Mouse (Mus musculus) kidney, postnatal 0 days (tissue): Measurements from ENCODE around the gene Pdha2. TPM values are rescaled to one million over a fixed set of nuclear protein-coding genes. Genes with fewer than 3 reads are reported as not detected.

Experiments
- ATAC-seq: fragments of 200-750 bp; cut with Nextera tagmentation; replicated peaks from 2 replicates; pipeline ENCODE4 v1.8.0; 2017; ENCODE audit warnings: low read depth, moderate number of reproducible peaks, moderate TSS enrichment, moderate library complexity; ENCODE audit not compliant: low FRiP score
- DNase-seq: peaks from one replicate; pipeline ENCODE4 v3.0.0-alpha.2; 2016; ENCODE audit warnings: low spot score
- H3K27ac ChIP-seq: fragments of 300-500 bp; sonication (generic); 2 replicates; pipeline ENCODE4 v1.5.1; 2014; ENCODE audit warnings: mild to moderate bottlenecking
- H3K27me3 ChIP-seq: fragments of 300-500 bp; sonication (generic); 2 replicates; pipeline ENCODE4 v1.6.1; 2014; ENCODE audit warnings: low read length, mixed read lengths; ENCODE audit not compliant: insufficient read depth
- H3K36me3 ChIP-seq: fragments of 300-500 bp; sonication (generic); 2 replicates; pipeline ENCODE4 v1.6.1; 2014; ENCODE audit warnings: low read length, mixed read lengths; ENCODE audit not compliant: insufficient read depth
- H3K4me1 ChIP-seq: fragments of 300-500 bp; sonication (generic); replicated peaks from 2 replicates; pipeline ENCODE4 v1.6.1; 2014; ENCODE audit warnings: antibody characterized with exemption, low read length, mixed read lengths; ENCODE audit not compliant: insufficient read depth
- H3K4me2 ChIP-seq: fragments of 300-500 bp; sonication (generic); 2 replicates; pipeline ENCODE4 v1.6.1; 2014; ENCODE audit warnings: mild to moderate bottlenecking, low read length, moderate library complexity, mixed read lengths
- H3K4me3 ChIP-seq: fragments of 300-500 bp; sonication (generic); replicated peaks from 2 replicates; pipeline ENCODE4 v1.5.1; 2014; ENCODE audit warnings: low read depth, low read length
- H3K9ac ChIP-seq: fragments of 300-500 bp; sonication (generic); 2 replicates; pipeline ENCODE4 v1.6.1; 2014; ENCODE audit warnings: low read depth, low read length
- H3K9me3 ChIP-seq: fragments of 300-500 bp; sonication (generic); replicated peaks from 2 replicates; pipeline ENCODE4 v1.6.1; 2016; ENCODE audit warnings: low read length, inconsistent platforms, mixed read lengths
- CTCF ChIP-seq: IDR thresholded peaks from 2 replicates; pipeline ENCODE4 v1.5.1; 2016; ENCODE audit warnings: antibody characterized with exemption, low read depth, mild to moderate bottlenecking, moderate library complexity
- WGBS: fragments of 180-500 bp; shearing (Covaris S2); extraction: QIAGEN DNeasy Blood & Tissue Kit; methylation state at CpG from one replicate; pipeline ENCODE4 v1.1.7; 2014; 5-methylcytosine and 5-hydroxymethylcytosine counted together
- polyA plus RNA-seq: library from polyadenylated mRNA; unstranded; fragments of >200 nt; fragmentation: Nextera tagmentation; extraction: Ambion mirVana; gene quantifications from 2 replicates; pipeline ENCODE4 v1.2.1, GENCODE M21; 2015

Pdha2 gene
- not detected in 2 replicates for polyA plus RNA-seq

DNA sequence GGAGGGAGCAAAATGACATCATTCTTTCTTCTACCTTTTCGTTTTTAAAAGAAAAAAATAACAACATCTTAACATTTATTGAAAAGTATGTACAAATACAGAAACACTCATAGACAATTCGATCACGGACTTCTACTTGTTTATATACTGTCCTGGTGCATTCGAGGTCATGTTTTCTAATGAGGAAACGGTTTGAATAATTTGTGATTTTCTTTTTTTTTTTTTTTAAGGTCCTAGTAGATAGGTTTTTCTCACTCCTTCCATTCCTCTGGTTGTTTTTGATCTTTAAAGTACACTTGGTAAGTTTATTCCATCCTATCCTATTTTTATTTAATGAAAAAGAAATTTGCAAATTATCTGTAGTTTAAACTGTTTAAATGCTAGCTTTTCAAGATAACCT lies at the start of gene Pdha2:
TSS of gene Pdha2 (minus strand) at position 101 of the 400 bp plus-strand sequence.
- no peak for ATAC-seq
- Histone ChIP-seq H3K27ac (no peak within 1 kb of the TSS), H3K4me2 (no peak within 1 kb of the TSS), H3K4me1 (no peaks in the 10 kb centered on the region), H3K9ac (no peak within 1 kb of the TSS), H3K9me3 (peaks cover 4% of the 10 kb centered on the region; the same call in 1 of the 2 replicates), H3K27me3 (no peaks in the 10 kb centered on the region), H3K36me3 (no peaks in the 10 kb centered on the region), H3K4me3 (no peak within 1 kb of the TSS)
- TF ChIP-seq CTCF, result no peak
- no peak for DNase-seq
- WGBS, result 88% methylated on average over 5 of the region's 5 CpGs

DNA sequence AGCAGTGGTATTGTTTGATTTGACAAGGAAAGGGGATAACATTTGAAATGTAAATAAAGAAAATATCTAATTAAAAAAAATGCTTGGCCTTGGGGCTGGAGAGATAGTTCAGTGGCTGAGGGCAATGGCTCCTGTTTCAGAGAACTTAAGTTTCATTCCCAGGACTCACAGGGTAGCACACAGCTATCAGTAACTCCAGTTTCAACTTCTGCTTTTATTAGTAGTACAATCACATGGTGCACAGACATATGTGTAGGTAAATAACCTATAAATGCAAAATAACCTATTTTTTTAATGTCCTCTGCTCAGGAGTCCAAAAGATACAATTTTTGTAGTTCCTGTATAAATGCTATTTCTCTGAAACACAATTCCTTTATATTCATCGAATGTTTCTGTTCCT lies 48.4 kb upstream of the Pdha2 start:
- Histone ChIP-seq H3K27me3 (no peaks in the 10 kb centered on the region), H3K27ac (no peak overlapping the region), H3K4me3 (no peak overlapping the region), H3K9me3 (no peaks in the 10 kb centered on the region), H3K9ac (no peak overlapping the region), H3K4me1 (no peaks in the 10 kb centered on the region), H3K36me3 (no peaks in the 10 kb centered on the region), H3K4me2 (no peak overlapping the region)
- 84% methylated on average over 1 of the region's 1 CpGs for WGBS
- DNase-seq (no peak), ATAC-seq (no peak)
- no peak for TF ChIP-seq CTCF

DNA sequence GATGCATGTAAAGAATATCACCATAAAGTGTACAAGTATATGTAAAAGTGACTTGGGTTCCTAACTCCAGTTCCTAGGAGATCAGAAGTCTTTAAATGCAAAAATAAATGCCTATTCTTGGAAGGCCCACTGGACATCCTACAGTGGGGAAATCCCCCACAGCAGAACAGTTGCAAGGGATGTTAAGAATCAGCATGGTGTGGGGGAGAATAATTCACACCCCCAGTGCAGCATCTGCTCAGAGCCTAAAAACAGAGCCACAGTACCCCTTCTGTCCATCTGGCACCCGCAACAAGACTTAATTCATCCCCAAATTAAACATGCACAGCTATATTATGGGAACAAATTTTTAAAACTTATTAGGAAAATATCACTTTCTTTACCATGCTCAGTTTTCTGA lies 39.3 kb upstream of the Pdha2 start:
- no peaks in the 10 kb centered on the region for H3K4me1 ChIP-seq
- no peak overlapping the region for H3K4me2 ChIP-seq
- WGBS, result 93% methylated on average over 1 of the region's 1 CpGs
- no peaks in the 10 kb centered on the region for H3K27me3 ChIP-seq
- TF ChIP-seq CTCF, result no peak
- no peaks in the 10 kb centered on the region for H3K36me3 ChIP-seq
- no peak overlapping the region for H3K9ac ChIP-seq
- H3K27ac ChIP-seq, result no peak overlapping the region
- no peak for ATAC-seq
- H3K9me3 ChIP-seq, result no peaks in the 10 kb centered on the region
- H3K4me3 ChIP-seq, result no peak overlapping the region
- no peak for DNase-seq

DNA sequence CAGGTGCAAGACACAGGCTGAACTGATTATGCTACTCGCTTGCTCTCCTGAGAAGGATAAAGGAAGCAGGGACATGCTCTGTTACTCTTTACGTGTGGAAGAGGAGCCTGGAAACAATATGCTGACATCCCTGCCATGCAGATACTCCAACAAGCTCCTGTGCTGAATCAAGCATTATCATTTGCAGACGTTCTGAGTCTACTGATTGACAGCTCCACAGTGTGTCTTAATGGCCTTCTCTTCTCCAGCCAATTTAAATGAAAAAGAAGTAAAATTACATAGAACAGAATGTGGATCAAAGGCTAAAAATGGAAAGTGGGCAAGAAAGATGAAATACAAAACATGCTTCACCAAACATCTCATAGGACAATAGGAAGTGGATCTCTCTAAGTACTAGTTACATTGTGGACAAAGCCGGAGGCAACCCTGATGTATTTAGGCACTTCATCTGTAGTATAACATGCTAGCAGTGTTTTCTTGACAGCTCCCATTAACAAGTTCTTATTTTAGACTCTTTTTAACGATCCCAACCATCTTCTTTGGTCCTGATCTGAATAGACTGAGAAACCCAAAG lies 32.7 kb upstream of the Pdha2 start:
- no peaks in the 10 kb centered on the region for H3K4me1 ChIP-seq
- TF ChIP-seq CTCF, result no peak
- no peaks in the 10 kb centered on the region for H3K9me3 ChIP-seq
- ATAC-seq (no peak), DNase-seq (no peak)
- no peak overlapping the region for H3K9ac ChIP-seq
- no peak overlapping the region for H3K27ac ChIP-seq
- H3K4me3 ChIP-seq, result no peak overlapping the region
- WGBS, result 59% methylated on average over 5 of the region's 5 CpGs
- H3K4me2 ChIP-seq, result no peak overlapping the region
- H3K27me3 ChIP-seq, result no peaks in the 10 kb centered on the region
- H3K36me3 ChIP-seq, result no peaks in the 10 kb centered on the region

DNA sequence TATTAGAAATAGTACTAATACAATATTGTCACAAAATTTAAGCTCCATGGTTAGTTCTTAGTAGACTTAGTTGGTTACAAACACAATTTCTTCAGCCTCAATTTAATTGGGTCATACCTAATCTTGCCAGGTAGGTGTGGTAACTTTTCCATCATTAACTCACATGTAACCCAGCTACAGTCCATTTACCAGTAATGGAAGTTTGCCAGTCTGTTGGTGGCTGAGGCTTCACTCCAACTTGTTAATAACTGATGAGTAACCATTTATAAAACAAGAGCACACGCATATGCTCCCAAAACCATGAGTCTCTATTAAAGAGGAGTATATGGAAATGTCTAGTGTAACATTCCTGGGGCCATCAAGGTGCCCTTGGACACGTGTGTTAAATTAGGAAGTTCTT lies 25.9 kb upstream of the Pdha2 start:
- no peak for DNase-seq
- H3K27ac ChIP-seq, result no peak overlapping the region
- no peak overlapping the region for H3K4me2 ChIP-seq
- H3K9me3 ChIP-seq, result no peaks in the 10 kb centered on the region
- 77% methylated on average over 2 of the region's 2 CpGs for WGBS
- H3K4me1 ChIP-seq, result no peaks in the 10 kb centered on the region
- no peak for ATAC-seq
- H3K4me3 ChIP-seq, result no peak overlapping the region
- H3K27me3 ChIP-seq, result no peaks in the 10 kb centered on the region
- H3K9ac ChIP-seq, result no peak overlapping the region
- no peaks in the 10 kb centered on the region for H3K36me3 ChIP-seq
- TF ChIP-seq CTCF, result no peak

DNA sequence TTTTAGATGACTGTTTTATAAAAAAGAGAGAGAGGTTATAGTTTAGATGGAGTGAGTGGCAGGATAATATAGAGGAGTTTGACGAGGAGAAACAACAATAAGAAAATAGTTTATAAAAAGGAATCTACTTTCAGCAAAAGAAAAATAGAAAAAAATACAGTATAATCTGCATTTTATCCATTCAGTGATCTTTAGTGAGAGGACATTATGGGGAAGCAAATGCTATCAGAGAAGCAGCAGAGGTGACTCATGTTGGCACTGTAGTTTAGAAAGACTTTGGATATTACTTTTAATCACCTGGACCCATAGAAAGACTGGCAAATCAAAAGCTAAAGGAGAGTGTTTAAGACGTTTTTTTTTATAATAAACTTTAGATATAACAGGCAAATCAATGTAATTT lies 17.0 kb upstream of the Pdha2 start:
- 64% methylated on average over 2 of the region's 2 CpGs for WGBS
- no peaks in the 10 kb centered on the region for H3K4me1 ChIP-seq
- no peak overlapping the region for H3K27ac ChIP-seq
- H3K4me2 ChIP-seq, result no peak overlapping the region
- no peaks in the 10 kb centered on the region for H3K27me3 ChIP-seq
- H3K4me3 ChIP-seq, result no peak overlapping the region
- TF ChIP-seq CTCF, result no peak
- no peaks in the 10 kb centered on the region for H3K36me3 ChIP-seq
- H3K9ac ChIP-seq, result no peak overlapping the region
- DNase-seq, result no peak
- H3K9me3 ChIP-seq, result no peaks in the 10 kb centered on the region
- no peak for ATAC-seq

DNA sequence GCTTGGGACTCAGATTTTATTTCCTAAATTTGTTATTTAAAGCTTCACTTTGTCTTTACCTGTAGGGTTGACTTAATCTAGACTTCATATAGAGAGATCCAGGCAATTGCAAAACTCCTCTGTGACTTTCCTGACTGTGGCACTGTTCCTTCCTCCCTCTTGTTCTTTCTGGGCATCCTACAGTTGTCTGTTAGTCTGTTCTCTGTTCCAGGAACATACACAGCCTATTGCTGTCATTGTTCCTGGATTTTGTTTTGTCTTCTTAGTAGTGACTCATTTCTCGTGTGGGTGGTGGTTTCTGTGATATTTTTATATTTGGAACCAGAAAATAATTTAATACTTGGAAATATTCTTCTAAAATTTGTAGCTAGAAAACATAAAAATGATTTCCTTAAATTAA lies 10.2 kb upstream of the Pdha2 start:
- WGBS, result 58% methylated on average over 1 of the region's 1 CpGs
- no peak overlapping the region for H3K4me2 ChIP-seq
- no peaks in the 10 kb centered on the region for H3K9me3 ChIP-seq
- no peaks in the 10 kb centered on the region for H3K27me3 ChIP-seq
- DNase-seq, result no peak
- TF ChIP-seq CTCF, result no peak
- ATAC-seq, result no peak
- no peaks in the 10 kb centered on the region for H3K36me3 ChIP-seq
- H3K27ac ChIP-seq, result no peak overlapping the region
- H3K4me1 ChIP-seq, result no peaks in the 10 kb centered on the region
- no peak overlapping the region for H3K4me3 ChIP-seq
- H3K9ac ChIP-seq, result no peak overlapping the region
